Mouse (Mus musculus) regulatory T cell (primary cell): Measurements from ENCODE around the gene Rab5c.

Source experiments
- in situ Hi-C: fragments of 300-600 bp; cut with MboI, MseI; formaldehyde crosslinking; loops from one replicate; pipeline ENCODE4 v1.15.1; 2025; ENCODE audit warnings: high pct_unique_total_duplicates

Gene Rab5c

GRCm38 (mm10) chr11:100754021-100754692, 16.1 kb upstream of the Rab5c start:
- in situ Hi-C loops, result no loop called here

GRCm38 (mm10) chr11:100752294-100752693, 14.3 kb upstream of the Rab5c start:
- in situ Hi-C loops, result no loop called here

GRCm38 (mm10) chr11:100750127-100750526, 12.1 kb upstream of the Rab5c start:
- in situ Hi-C loops, result no loop called here

GRCm38 (mm10) chr11:100749469-100749868, 11.5 kb upstream of the Rab5c start:
- in situ Hi-C loops, result no loop called here

- in situ Hi-C loops, result no loop called here
These were observed 10.6 kb upstream of the Rab5c start for GRCm38 (mm10) chr11:100748620-100749019.

- in situ Hi-C loops, result no loop called here
These were observed 9.1 kb upstream of the Rab5c start for GRCm38 (mm10) chr11:100747114-100747513.

- in situ Hi-C loops, result no loop called here
These were observed 8.5 kb upstream of the Rab5c start for GRCm38 (mm10) chr11:100746546-100746945.

GRCm38 (mm10) chr11:100745085-100745484, 7.1 kb upstream of the Rab5c start:
- in situ Hi-C loops, result no loop called here

- in situ Hi-C loops, result no loop called here
These were observed 3.3 kb upstream of the Rab5c start for GRCm38 (mm10) chr11:100741348-100741747.

- in situ Hi-C loops, result no loop called here
These were observed 734 bp upstream of the Rab5c start for GRCm38 (mm10) chr11:100738749-100739148.

GRCm38 (mm10) chr11:100737105-100737733, 796 bp downstream of the Rab5c start:
- in situ Hi-C loops, result no loop called here

GRCm38 (mm10) chr11:100736746-100737080, 1.3 kb downstream of the Rab5c start:
- in situ Hi-C loops, result no loop called here

- in situ Hi-C loops, result no loop called here
These were observed 1.9 kb downstream of the Rab5c start for GRCm38 (mm10) chr11:100735954-100736745.

- in situ Hi-C loops, result no loop called here
These were observed 2.7 kb downstream of the Rab5c start for GRCm38 (mm10) chr11:100735134-100735865.

GRCm38 (mm10) chr11:100730477-100731205, 7.4 kb downstream of the Rab5c start:
- in situ Hi-C loops, result no loop called here

- in situ Hi-C loops, result no loop called here
These were observed 8.0 kb downstream of the Rab5c start for GRCm38 (mm10) chr11:100729976-100730375.

GRCm38 (mm10) chr11:100728601-100729000, 9.4 kb downstream of the Rab5c start:
- in situ Hi-C loops, result no loop called here

GRCm38 (mm10) chr11:100727201-100727600, 10.8 kb downstream of the Rab5c start:
- in situ Hi-C loops, result no loop called here

- in situ Hi-C loops, result no loop called here
These were observed 13.0 kb downstream of the Rab5c start for GRCm38 (mm10) chr11:100724919-100725512.

- in situ Hi-C loops, result no loop called here
These were observed 15.5 kb downstream of the Rab5c start for GRCm38 (mm10) chr11:100722493-100723028.
